Comparison of ENCODE assay signal across 8 mouse cellular contexts in genomic region chr5:35391656-35392333, GRCm38 (mm10). TPM values are rescaled to one million over a fixed set of nuclear protein-coding genes. Genes with fewer than 3 reads are reported as not detected.
A peak's percentile ranks its signal among the peaks of the same experiment; 100 is the strongest.
DNase-seq lines count a peak whose midpoint lies in the region; ATAC-seq and TF ChIP-seq lines count a peak whose summit lies in the region.

No protein-coding gene starts in this region.

- no peak overlapping the region for H3K9ac ChIP-seq in liver, embryonic 14.5 days (replicated peaks)

- no peaks in the 10 kb centered on the region for H3K36me3 ChIP-seq in liver, embryonic 14.5 days (replicated peaks; ENCODE audit: control insufficient read depth, insufficient read depth, low read depth)

- H3K27me3 ChIP-seq in liver, embryonic 14.5 days (ENCODE audit: control insufficient read depth, insufficient read depth, low read length) = peaks cover 97% of the 10 kb centered on the region

- WGBS in liver, embryonic 14.5 days (ENCODE audit: insufficient replicate concordance) = 1% methylated on average over 82 of the region's 88 CpGs

- H3K9me3 ChIP-seq in liver, embryonic 14.5 days (ENCODE audit: control insufficient read depth, low read length) = no peaks in the 10 kb centered on the region

- H3K27ac ChIP-seq in liver, embryonic 14.5 days = no peak overlapping the region

- H3K4me1 ChIP-seq in liver, embryonic 14.5 days (replicated peaks; ENCODE audit: control insufficient read depth in 2 of 2, insufficient read depth in 2 of 2, low read length in 1 of 2) = no peaks in the 10 kb centered on the region

- TF ChIP-seq CTCF in liver, embryonic 14.5 days (IDR thresholded peaks at IDR 0.05; ENCODE audit: low read depth) = no peak

- ATAC-seq in liver, embryonic 14.5 days (ENCODE audit: insufficient read depth) = no peak
- no peak for ATAC-seq in megakaryocyte progenitor cell, adult 5-6 weeks (replicated peaks; ENCODE audit: poor library complexity)

- TF ChIP-seq EP300 in liver, embryonic 14.5 days (IDR thresholded peaks at IDR 0.05; ENCODE audit: low read depth) = no peak

- H3K4me3 ChIP-seq in liver, embryonic 14.5 days (ENCODE audit: insufficient read depth in 1 of 2, low read depth in 2 of 2, low read length in 2 of 2) = 0 out of 4 replicates have a peak overlapping the region, but pooled peaks of 1 of the 2 experiments have one; percentile 3

- peak overlapping the region; percentile 18; the same call in 1 of the 2 replicates for H3K4me2 ChIP-seq in liver, embryonic 14.5 days (ENCODE audit: low read depth)

- peak; percentile 23 for DNase-seq in adrenal gland, postnatal 10 days
- no peak for DNase-seq in adrenal gland, adult 18-20 months (ENCODE audit: low spot score in 2 of 2)
- DNase-seq in thymus, postnatal 4 days = peak; percentile 28
- no peak for DNase-seq in thymus, adult 18-20 months
- no peak for DNase-seq in liver, embryonic 14.5 days (ENCODE audit: low read depth in 3 of 3, low spot score in 3 of 3)
- DNase-seq in B cell, adult 2 months = no peak
- no peak for DNase-seq in lung, postnatal 25 days (ENCODE audit: low spot score)

RNA-seq across cellular contexts. Expression of gene Hmx1, which starts 2.9 kb away (rescaled TPM):
- total RNA-seq in adrenal gland, postnatal 10 days (2021) = 1 to 10 TPM; 1.0 to 4.0 TPM
- total RNA-seq in adrenal gland, adult 18-20 months (2021) = not detected
- polyA plus RNA-seq in liver, embryonic 14.5 days (2012; rRNA removed) = not detected in 2 replicates
- not detected in 2 replicates for polyA plus RNA-seq in liver, embryonic 14.5 days (2014; fragmentation: Nextera tagmentation; extraction: Ambion mirVana)
- total RNA-seq in megakaryocyte progenitor cell, adult 5-6 weeks (2015) = not detected in 2 replicates
- not detected in 2 replicates for total RNA-seq in megakaryocyte progenitor cell, adult 5-6 weeks (2017)

Comparison
In these comparisons a context has a peak if more than half of its experiments do, and no peak if none do; other contexts are left out.
1. DNase-seq: peak in adrenal gland, postnatal 10 days (single experiment) and thymus, postnatal 4 days (single experiment); none in adrenal gland, adult 18-20 months (0 of 2), thymus, adult 18-20 months (0 of 2), liver, embryonic 14.5 days (0 of 3), B cell, adult 2 months (0 of 2) and lung, postnatal 25 days (single experiment).